Mouse (Mus musculus) C2C12 (cell line): Measurements from ENCODE around the gene Klhdc10.

Experiments used
- CTCF ChIP-seq: IDR thresholded peaks from one replicate; pipeline ENCODE4 v1.5.1; 2011; ENCODE audit not compliant: control insufficient read depth, insufficient read depth, insufficient read length
- MYOD1 ChIP-seq: IDR thresholded peaks from one replicate; pipeline ENCODE4 v1.6.1; 2011; ENCODE audit warnings: low read depth; ENCODE audit not compliant: control insufficient read depth, insufficient read length
- MYOG ChIP-seq: IDR thresholded peaks from one replicate; pipeline ENCODE4 v1.6.1; 2011; ENCODE audit not compliant: control insufficient read depth, insufficient read length; ENCODE audit errors: extremely low read depth
- USF1 ChIP-seq: IDR thresholded peaks from one replicate; pipeline ENCODE4 v1.6.1; 2011; ENCODE audit warnings: low read depth, mild to moderate bottlenecking, control low read depth, moderate library complexity

DNA sequence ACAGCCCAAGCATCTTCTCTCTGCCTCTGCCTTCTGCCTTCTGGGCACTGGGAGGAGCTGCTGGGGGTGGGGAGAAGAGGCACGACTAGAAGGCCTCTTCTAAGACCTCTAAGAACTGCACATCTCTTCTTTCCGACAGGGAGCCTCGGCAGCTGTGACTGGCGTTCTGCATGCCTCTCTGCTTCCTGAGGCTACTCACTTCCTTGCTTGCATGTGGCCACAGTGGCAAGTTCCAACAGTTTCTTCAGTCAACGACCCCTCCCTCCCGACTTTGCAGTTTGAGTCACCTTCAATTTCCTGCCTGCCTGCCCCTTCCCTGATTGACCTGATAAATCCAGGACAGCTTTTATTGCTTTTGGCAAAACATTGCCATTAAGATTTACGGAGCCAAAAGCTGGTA is 61.2 kb downstream of the Klhdc10 start:
- TF ChIP-seq CTCF (no peak), MYOG (no peak), USF1 (no peak), MYOD1 (no peak)
